Mouse (Mus musculus): Measurements from ENCODE around the gene Aspdh. TPM values are rescaled to one million over a fixed set of nuclear protein-coding genes. Genes with fewer than 3 reads are reported as not detected.
A peak's percentile ranks its signal among the peaks of the same experiment; 100 is the strongest.

Aspdh gene
- polyA plus RNA-seq, 1 experiment from 2014 or later: 3.4 TPM

GRCm38 (mm10) chr7:44467811-44468411 is 2.7 kb downstream of the Aspdh start, which contains the start of gene Josd2:
Gene Josd2, plus strand, starts transcription at chr7:44467980.
- Histone ChIP-seq H3K9me3 (no peaks in the 10 kb centered on the region), H3K4me3 (peak within 1 kb of the TSS; percentile 49), H3K4me1 (peaks cover 50% of the 10 kb centered on the region), H3K4me2 (replicated peaks) (peak within 1 kb of the TSS; percentile 61), H3K27ac (replicated peaks) (peak within 1 kb of the TSS; percentile 89), H3K9ac (replicated peaks) (peak within 1 kb of the TSS; percentile 52), H3K36me3 (peaks cover 11% of the 10 kb centered on the region), H3K27me3 (peaks cover 2% of the 10 kb centered on the region; the same call in 1 of the 2 replicates)
- peak; percentile 92 for ATAC-seq (ENCODE audit: low FRiP score, low read depth)
- WGBS: under 1% methylated on average over 42 of the region's 42 CpGs

- no peak for ATAC-seq (ENCODE audit: low FRiP score, low read depth)
- H3K9ac ChIP-seq (replicated peaks): peak overlapping the region; percentile 52
- peaks cover 5% of the 10 kb centered on the region; the same call in 1 of the 2 replicates for H3K27me3 ChIP-seq
- H3K9me3 ChIP-seq: no peaks in the 10 kb centered on the region
- peaks cover 3% of the 10 kb centered on the region for H3K36me3 ChIP-seq
- 59% methylated on average over 15 of the region's 15 CpGs for WGBS
- peak overlapping the region; percentile 89 for H3K27ac ChIP-seq (replicated peaks)
- peak overlapping the region; percentile 61 for H3K4me2 ChIP-seq (replicated peaks)
- H3K4me1 ChIP-seq: peaks cover 49% of the 10 kb centered on the region
- H3K4me3 ChIP-seq: peak overlapping the region; percentile 49
Observed at GRCm38 (mm10) chr7:44468644-44469285, 3.6 kb downstream of the Aspdh start.

- Histone ChIP-seq H3K4me1 (peaks cover 48% of the 10 kb centered on the region), H3K27ac (replicated peaks) (peak overlapping the region; percentile 16; the same call in 1 of the 2 replicates), H3K4me2 (replicated peaks) (no peak overlapping the region), H3K9me3 (no peaks in the 10 kb centered on the region), H3K9ac (replicated peaks) (no peak overlapping the region), H3K27me3 (peaks cover 5% of the 10 kb centered on the region; the same call in 1 of the 2 replicates), H3K36me3 (no peaks in the 10 kb centered on the region), H3K4me3 (no peak overlapping the region)
- ATAC-seq (ENCODE audit: low FRiP score, low read depth): no peak
- WGBS: 92% methylated on average over 16 of the region's 16 CpGs
Observed at GRCm38 (mm10) chr7:44469677-44470675, 4.8 kb downstream of the Aspdh start.

GRCm38 (mm10) chr7:44470696-44471612 is 5.8 kb downstream of the Aspdh start:
- Histone ChIP-seq H3K4me2 (replicated peaks) (no peak overlapping the region), H3K36me3 (no peaks in the 10 kb centered on the region), H3K4me1 (peaks cover 47% of the 10 kb centered on the region), H3K9me3 (no peaks in the 10 kb centered on the region), H3K27ac (replicated peaks) (no peak overlapping the region), H3K9ac (replicated peaks) (no peak overlapping the region), H3K4me3 (no peak overlapping the region), H3K27me3 (peaks cover 14% of the 10 kb centered on the region)
- WGBS: 88% methylated on average over 16 of the region's 16 CpGs
- no peak for ATAC-seq (ENCODE audit: low FRiP score, low read depth)

GRCm38 (mm10) chr7:44471880-44472557 is 6.8 kb downstream of the Aspdh start:
- Histone ChIP-seq H3K27me3 (peaks cover 19% of the 10 kb centered on the region), H3K27ac (replicated peaks) (no peak overlapping the region), H3K36me3 (no peaks in the 10 kb centered on the region), H3K4me1 (peaks cover 40% of the 10 kb centered on the region), H3K9me3 (no peaks in the 10 kb centered on the region), H3K4me3 (no peak overlapping the region), H3K9ac (replicated peaks) (no peak overlapping the region), H3K4me2 (replicated peaks) (no peak overlapping the region)
- 47% methylated on average over 6 of the region's 6 CpGs for WGBS
- no peak for ATAC-seq (ENCODE audit: low FRiP score, low read depth)

- Histone ChIP-seq H3K27me3 (peaks cover 21% of the 10 kb centered on the region), H3K9ac (replicated peaks) (no peak overlapping the region), H3K4me1 (peaks cover 37% of the 10 kb centered on the region), H3K27ac (replicated peaks) (no peak overlapping the region), H3K9me3 (no peaks in the 10 kb centered on the region), H3K4me3 (no peak overlapping the region), H3K4me2 (replicated peaks) (no peak overlapping the region), H3K36me3 (no peaks in the 10 kb centered on the region)
- WGBS: 25% methylated on average over 1 of the region's 1 CpGs
- ATAC-seq (ENCODE audit: low FRiP score, low read depth): no peak
Observed at GRCm38 (mm10) chr7:44472558-44472885, 7.3 kb downstream of the Aspdh start.

- WGBS: 70% methylated on average over 9 of the region's 9 CpGs
- Histone ChIP-seq H3K4me3 (no peak overlapping the region), H3K9ac (replicated peaks) (no peak overlapping the region), H3K27ac (replicated peaks) (no peak overlapping the region), H3K9me3 (no peaks in the 10 kb centered on the region), H3K36me3 (no peaks in the 10 kb centered on the region), H3K4me2 (replicated peaks) (no peak overlapping the region), H3K4me1 (peaks cover 37% of the 10 kb centered on the region), H3K27me3 (peaks cover 27% of the 10 kb centered on the region)
- no peak for ATAC-seq (ENCODE audit: low FRiP score, low read depth)
Observed at GRCm38 (mm10) chr7:44472961-44473646, 7.9 kb downstream of the Aspdh start.

GRCm38 (mm10) chr7:44474419-44474818 is 9.2 kb downstream of the Aspdh start:
- Histone ChIP-seq H3K9ac (replicated peaks) (0 out of 2 replicates have a peak overlapping the region, but pooled peaks have one; percentile 12), H3K9me3 (no peaks in the 10 kb centered on the region), H3K27me3 (peaks cover 36% of the 10 kb centered on the region), H3K4me2 (replicated peaks) (no peak overlapping the region), H3K36me3 (no peaks in the 10 kb centered on the region), H3K4me1 (peaks cover 26% of the 10 kb centered on the region), H3K27ac (replicated peaks) (peak overlapping the region; percentile 70), H3K4me3 (no peak overlapping the region)
- ATAC-seq (ENCODE audit: low FRiP score, low read depth): peak; percentile 85
- WGBS: 15% methylated on average over 4 of the region's 4 CpGs

- Histone ChIP-seq H3K27me3 (peaks cover 43% of the 10 kb centered on the region), H3K4me1 (peaks cover 23% of the 10 kb centered on the region), H3K27ac (replicated peaks) (peak overlapping the region; percentile 70; the same call in 1 of the 2 replicates), H3K4me3 (no peak overlapping the region), H3K36me3 (no peaks in the 10 kb centered on the region), H3K9me3 (no peaks in the 10 kb centered on the region), H3K9ac (replicated peaks) (no peak overlapping the region), H3K4me2 (replicated peaks) (no peak overlapping the region)
- WGBS: 27% methylated on average over 5 of the region's 5 CpGs
- no peak; the same call in 1 of the 2 replicates for ATAC-seq (ENCODE audit: low FRiP score, low read depth)
Observed at GRCm38 (mm10) chr7:44475046-44475614, 9.9 kb downstream of the Aspdh start.

- no peak overlapping the region for H3K4me2 ChIP-seq (replicated peaks)
- H3K9me3 ChIP-seq: no peaks in the 10 kb centered on the region
- 84% methylated on average over 3 of the region's 3 CpGs for WGBS
- ATAC-seq (ENCODE audit: low FRiP score, low read depth): no peak
- peak overlapping the region; percentile 5; the same call in 1 of the 2 replicates for H3K9ac ChIP-seq (replicated peaks)
- no peaks in the 10 kb centered on the region for H3K36me3 ChIP-seq
- peaks cover 40% of the 10 kb centered on the region for H3K27me3 ChIP-seq
- H3K4me3 ChIP-seq: no peak overlapping the region
- H3K4me1 ChIP-seq: no peaks in the 10 kb centered on the region
- no peak overlapping the region for H3K27ac ChIP-seq (replicated peaks)
Observed at GRCm38 (mm10) chr7:44482836-44483435, 17.7 kb downstream of the Aspdh start.

Measured in midbrain, embryonic 12.5 days (tissue).